Mouse (Mus musculus) lung, adult 2 months (tissue): Measurements from ENCODE around the gene Numbl.

Experiments
- CTCF ChIP-seq: fragments of 200-500 bp; IDR thresholded peaks from 2 replicates; pipeline ENCODE4 v1.5.1; 2011; ENCODE audit warnings: mild to moderate bottlenecking, low read length, control low read depth; ENCODE audit not compliant: insufficient read depth
- POLR2A ChIP-seq: fragments of 200-500 bp; IDR thresholded peaks from 2 replicates; pipeline ENCODE4 v1.6.1; 2011; ENCODE audit warnings: low read depth, mild to moderate bottlenecking, control low read depth, low read length, borderline replicate concordance; ENCODE audit errors: extremely low read depth

DNA sequence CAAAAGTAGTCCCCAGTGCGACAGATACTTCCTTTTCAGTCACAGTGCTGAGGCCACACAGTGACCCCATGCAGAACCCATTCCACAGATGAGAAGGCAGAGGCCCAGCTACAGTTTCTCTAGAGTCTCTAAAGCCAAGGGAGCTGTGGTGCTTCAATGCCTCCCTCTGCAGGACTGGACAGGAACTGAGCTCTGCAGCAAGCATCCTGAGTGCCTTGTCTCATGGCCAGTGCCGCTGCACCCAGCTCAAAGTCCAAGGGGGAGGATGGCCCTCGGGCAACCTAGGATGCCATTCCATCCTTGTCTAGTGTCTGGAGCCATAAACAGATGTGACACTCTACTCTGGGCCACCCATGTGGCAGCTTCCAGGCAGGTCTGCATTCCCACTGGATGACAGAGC, 2.5 kb upstream of the Numbl start:
- TF ChIP-seq CTCF (peak; percentile 62), POLR2A (no peak)
